Mouse (Mus musculus): Measurements from ENCODE around the gene Nacc1. TPM values are rescaled to one million over a fixed set of nuclear protein-coding genes. Genes with fewer than 3 reads are reported as not detected.

Gene Nacc1
- total and polyA plus RNA-seq, 2 experiments, result 5.3 to 32.6 TPM

GRCm38 (mm10) chr8:84695140-84695539 lies 7.5 kb upstream of the Nacc1 start:
- H3K4me3 ChIP-seq (ENCODE audit: insufficient read depth, low read depth, low read length), result no peak overlapping the region
- H3K79me2 ChIP-seq (ENCODE audit: control insufficient read depth, insufficient read depth, low read length), result no peaks in the 10 kb centered on the region; the same call in 1 of the 2 replicates
- H3K4me1 ChIP-seq (ENCODE audit: control insufficient read depth, insufficient read depth, low read length), result peaks cover 13% of the 10 kb centered on the region
- no peak overlapping the region for H3K9ac ChIP-seq (ENCODE audit: low read depth, low read length)
- H3K27ac ChIP-seq (replicated peaks; ENCODE audit: insufficient read depth, low read depth, low read length), result no peak overlapping the region
- 94% methylated on average over 6 of the region's 6 CpGs for WGBS
- no peak for DNase-seq (ENCODE audit: extremely low read depth, low read depth, low spot score)
- TF ChIP-seq POLR2A (IDR thresholded peaks at IDR 0.05; ENCODE audit: extremely low read depth, insufficient read depth, low read length) (no peak), CTCF (IDR thresholded peaks at IDR 0.05; ENCODE audit: low read depth, low read length) (no peak)
- H3K36me3 ChIP-seq (ENCODE audit: control insufficient read depth, insufficient read depth, low read length), result peaks cover 9% of the 10 kb centered on the region
- no peaks in the 10 kb centered on the region for H3K27me3 ChIP-seq (ENCODE audit: control insufficient read depth, insufficient read depth, low read length)

- no peak overlapping the region for H3K27ac ChIP-seq (replicated peaks; ENCODE audit: insufficient read depth, low read depth, low read length)
- no peak overlapping the region for H3K4me3 ChIP-seq (ENCODE audit: insufficient read depth, low read depth, low read length)
- 89% methylated on average over 4 of the region's 4 CpGs for WGBS
- TF ChIP-seq POLR2A (IDR thresholded peaks at IDR 0.05; ENCODE audit: extremely low read depth, insufficient read depth, low read length) (no peak), CTCF (IDR thresholded peaks at IDR 0.05; ENCODE audit: low read depth, low read length) (no peak)
- no peak overlapping the region for H3K9ac ChIP-seq (ENCODE audit: low read depth, low read length)
- DNase-seq (ENCODE audit: extremely low read depth, low read depth, low spot score), result no peak
- H3K27me3 ChIP-seq (ENCODE audit: control insufficient read depth, insufficient read depth, low read length), result no peaks in the 10 kb centered on the region
- peaks cover 8% of the 10 kb centered on the region for H3K4me1 ChIP-seq (ENCODE audit: control insufficient read depth, insufficient read depth, low read length)
- H3K36me3 ChIP-seq (ENCODE audit: control insufficient read depth, insufficient read depth, low read length), result peaks cover 9% of the 10 kb centered on the region
- peaks cover 7% of the 10 kb centered on the region; the same call in 1 of the 2 replicates for H3K79me2 ChIP-seq (ENCODE audit: control insufficient read depth, insufficient read depth, low read length)
Observed at GRCm38 (mm10) chr8:84693332-84693731, 5.7 kb upstream of the Nacc1 start.

DNA sequence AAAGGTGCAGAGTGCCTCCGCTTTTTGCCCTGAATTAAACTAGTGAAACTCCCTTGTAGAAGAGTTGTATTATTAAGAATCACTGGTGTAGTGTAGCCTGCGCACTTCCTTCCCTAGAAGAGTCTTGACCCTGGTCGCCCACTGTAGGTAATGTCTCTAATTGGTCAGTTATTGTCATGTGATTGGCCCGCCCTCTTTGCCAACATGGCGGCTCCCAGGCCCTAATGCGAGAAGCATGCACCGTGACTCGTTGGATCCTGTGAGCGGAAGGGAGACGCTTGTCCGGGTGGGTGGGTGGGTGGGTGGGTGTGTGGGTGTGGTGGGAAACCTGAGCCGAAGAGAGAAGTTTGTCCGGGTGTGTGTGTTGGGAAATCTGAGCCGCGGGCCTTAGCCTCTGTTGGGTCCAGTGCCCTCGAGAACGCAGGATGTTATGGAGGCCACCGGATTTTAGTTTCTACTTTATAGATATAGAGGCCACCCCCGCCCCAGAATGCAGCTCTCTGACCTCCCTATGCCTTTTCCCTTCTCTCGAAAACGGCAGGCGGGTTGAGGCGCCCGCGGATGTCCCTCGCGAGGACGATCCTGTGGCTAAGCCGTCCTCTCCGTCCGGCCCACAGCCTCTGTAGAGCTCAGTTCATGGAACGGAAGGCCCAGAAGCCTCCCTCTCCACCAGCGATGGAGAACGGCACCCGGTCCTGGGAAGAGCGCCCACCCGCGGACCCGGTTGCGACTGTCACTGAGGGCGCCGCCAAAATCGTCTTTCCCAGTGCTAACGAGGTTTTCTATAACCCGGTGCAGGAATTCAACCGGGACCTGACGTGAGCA lies 1.6 kb upstream of the Nacc1 start:
- peaks cover 4% of the 10 kb centered on the region for H3K36me3 ChIP-seq (ENCODE audit: control insufficient read depth, insufficient read depth, low read length)
- peaks cover 17% of the 10 kb centered on the region for H3K4me1 ChIP-seq (ENCODE audit: control insufficient read depth, insufficient read depth, low read length)
- DNase-seq (ENCODE audit: extremely low read depth, low read depth, low spot score), result peak; percentile 88
- peak overlapping the region; percentile 79 for H3K4me3 ChIP-seq (ENCODE audit: insufficient read depth, low read depth, low read length)
- H3K27me3 ChIP-seq (ENCODE audit: control insufficient read depth, insufficient read depth, low read length), result no peaks in the 10 kb centered on the region
- H3K79me2 ChIP-seq (ENCODE audit: control insufficient read depth, insufficient read depth, low read length), result peaks cover 31% of the 10 kb centered on the region
- H3K27ac ChIP-seq (replicated peaks; ENCODE audit: insufficient read depth, low read depth, low read length), result peak overlapping the region; percentile 42; the same call in 1 of the 2 replicates
- TF ChIP-seq CTCF (IDR thresholded peaks at IDR 0.05; ENCODE audit: low read depth, low read length), result no peak
- no peak for TF ChIP-seq POLR2A (IDR thresholded peaks at IDR 0.05; ENCODE audit: extremely low read depth, insufficient read depth, low read length)
- under 1% methylated on average over 47 of the region's 47 CpGs for WGBS
- H3K9ac ChIP-seq (ENCODE audit: low read depth, low read length), result peak overlapping the region; percentile 86

- Histone ChIP-seq H3K27me3 (ENCODE audit: control insufficient read depth, insufficient read depth, low read length) (no peaks in the 10 kb centered on the region), H3K79me2 (ENCODE audit: control insufficient read depth, insufficient read depth, low read length) (peaks cover 31% of the 10 kb centered on the region), H3K27ac (replicated peaks; ENCODE audit: insufficient read depth, low read depth, low read length) (peak overlapping the region; percentile 49; the same call in 1 of the 2 replicates), H3K9ac (ENCODE audit: low read depth, low read length) (peak overlapping the region; percentile 88), H3K36me3 (ENCODE audit: control insufficient read depth, insufficient read depth, low read length) (peaks cover 2% of the 10 kb centered on the region), H3K4me3 (ENCODE audit: insufficient read depth, low read depth, low read length) (peak overlapping the region; percentile 85), H3K4me1 (ENCODE audit: control insufficient read depth, insufficient read depth, low read length) (peaks cover 20% of the 10 kb centered on the region)
- DNase-seq (ENCODE audit: extremely low read depth, low read depth, low spot score), result no peak
- TF ChIP-seq POLR2A (IDR thresholded peaks at IDR 0.05; ENCODE audit: extremely low read depth, insufficient read depth, low read length) (no peak), CTCF (IDR thresholded peaks at IDR 0.05; ENCODE audit: low read depth, low read length) (peak; percentile 9; the same call in 1 of the 2 replicates)
- WGBS, result 1% methylated on average over 52 of the region's 62 CpGs
Observed at GRCm38 (mm10) chr8:84687003-84687704, 508 bp downstream of the Nacc1 start.

GRCm38 (mm10) chr8:84686191-84687002 lies 1.3 kb downstream of the Nacc1 start, which contains the start of gene Trmt1:
Gene Trmt1 (plus strand): TSS chr8:84686307.
- Histone ChIP-seq H3K9ac (ENCODE audit: low read depth, low read length) (peak within 1 kb of the TSS; percentile 88), H3K27me3 (ENCODE audit: control insufficient read depth, insufficient read depth, low read length) (no peaks in the 10 kb centered on the region), H3K4me3 (ENCODE audit: insufficient read depth, low read depth, low read length) (peak within 1 kb of the TSS; percentile 85), H3K79me2 (ENCODE audit: control insufficient read depth, insufficient read depth, low read length) (peaks cover 34% of the 10 kb centered on the region), H3K27ac (replicated peaks; ENCODE audit: insufficient read depth, low read depth, low read length) (no peak within 1 kb of the TSS; the same call in 1 of the 2 replicates), H3K36me3 (ENCODE audit: control insufficient read depth, insufficient read depth, low read length) (no peaks in the 10 kb centered on the region; the same call in 1 of the 2 replicates), H3K4me1 (ENCODE audit: control insufficient read depth, insufficient read depth, low read length) (peaks cover 20% of the 10 kb centered on the region)
- TF ChIP-seq CTCF (IDR thresholded peaks at IDR 0.05; ENCODE audit: low read depth, low read length) (no peak), POLR2A (IDR thresholded peaks at IDR 0.05; ENCODE audit: extremely low read depth, insufficient read depth, low read length) (no peak)
- 9% methylated on average over 20 of the region's 20 CpGs for WGBS
- no peak for DNase-seq (ENCODE audit: extremely low read depth, low read depth, low spot score)

Measured in liver, adult 2 months (tissue).